Mouse (Mus musculus): ENCODE results near the gene Cdyl2.

DNA sequence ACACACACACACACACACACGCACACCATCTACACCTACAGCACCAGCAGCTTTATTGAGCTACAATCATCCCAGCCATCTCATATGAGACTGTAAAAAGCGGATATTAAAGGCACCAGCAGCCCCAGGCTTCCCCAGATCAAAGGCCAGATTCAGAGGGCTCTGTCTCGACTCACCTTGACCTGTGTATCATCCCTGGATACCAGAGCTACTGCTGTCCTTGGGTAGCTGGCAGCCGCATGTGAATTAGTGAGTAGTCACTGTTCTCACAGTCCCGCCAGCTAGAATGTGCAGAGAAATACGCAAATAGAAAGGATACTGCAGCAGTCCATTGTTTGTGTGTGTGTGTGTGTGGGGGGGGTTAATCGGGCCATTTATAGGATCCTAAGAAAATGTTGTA is 204.1 kb downstream of the Cdyl2 start:
- TF ChIP-seq POLR2A (IDR thresholded peaks at IDR 0.05; ENCODE audit: insufficient read depth, low read length) (no peak), CTCF (IDR thresholded peaks at IDR 0.05; ENCODE audit: low read depth, low read length) (no peak), EP300 (IDR thresholded peaks at IDR 0.05; ENCODE audit: insufficient read depth, low read depth, low read length) (no peak)
